Mouse (Mus musculus) gonadal fat pad, adult 2 months (tissue): ENCODE data around the gene Ippk. TPM values are rescaled to one million over a fixed set of nuclear protein-coding genes. Genes with fewer than 3 reads are reported as not detected.

ENCODE experiments used
- DNase-seq: peaks from one replicate; pipeline ENCODE4 v3.0.0-alpha.2; 2012; ENCODE audit warnings: low read depth
- polyA plus RNA-seq: library from polyadenylated mRNA; depleted of rRNA; stranded (reverse); fragments of >200 nt; gene quantifications from 2 replicates; pipeline ENCODE4 v1.2.3, GENCODE M21; 2012; rRNA removed

Ippk gene
- polyA plus RNA-seq, result 11.0 and 13.2 TPM in 2 replicates

GRCm38 (mm10) chr13:49420754-49421605 lies at the start of gene Ippk:
Gene Ippk (plus strand): TSS chr13:49421249.
- peak; percentile 66 for DNase-seq

GRCm38 (mm10) chr13:49371428-49371899 lies 49.6 kb upstream of the Ippk start:
- DNase-seq, result no peak

GRCm38 (mm10) chr13:49372370-49373060 lies 48.5 kb upstream of the Ippk start:
- DNase-seq, result no peak

GRCm38 (mm10) chr13:49374304-49374703 lies 46.7 kb upstream of the Ippk start:
- DNase-seq, result no peak

GRCm38 (mm10) chr13:49374730-49375129 lies 46.3 kb upstream of the Ippk start:
- no peak for DNase-seq

GRCm38 (mm10) chr13:49377608-49378007 lies 43.4 kb upstream of the Ippk start:
- no peak for DNase-seq

- no peak for DNase-seq
Observed at GRCm38 (mm10) chr13:49379301-49379700, 41.7 kb upstream of the Ippk start.

GRCm38 (mm10) chr13:49381230-49381629 lies 39.8 kb upstream of the Ippk start:
- DNase-seq, result no peak

GRCm38 (mm10) chr13:49382997-49383396 lies 38.1 kb upstream of the Ippk start:
- no peak for DNase-seq

- DNase-seq, result no peak
Observed at GRCm38 (mm10) chr13:49384751-49385463, 36.1 kb upstream of the Ippk start.

- DNase-seq, result no peak
Observed at GRCm38 (mm10) chr13:49391374-49391773, 29.7 kb upstream of the Ippk start.

- DNase-seq, result no peak
Observed at GRCm38 (mm10) chr13:49393579-49393978, 27.5 kb upstream of the Ippk start.

GRCm38 (mm10) chr13:49394886-49395447 lies 26.1 kb upstream of the Ippk start:
- DNase-seq, result no peak

GRCm38 (mm10) chr13:49396798-49397197 lies 24.3 kb upstream of the Ippk start:
- DNase-seq, result no peak

GRCm38 (mm10) chr13:49398191-49398590 lies 22.9 kb upstream of the Ippk start:
- DNase-seq, result no peak

- no peak for DNase-seq
Observed at GRCm38 (mm10) chr13:49400139-49400538, 20.9 kb upstream of the Ippk start.

- no peak for DNase-seq
Observed at GRCm38 (mm10) chr13:49402628-49403027, 18.4 kb upstream of the Ippk start.

- DNase-seq, result no peak
Observed at GRCm38 (mm10) chr13:49407795-49408194, 13.3 kb upstream of the Ippk start.

GRCm38 (mm10) chr13:49421606-49421917 lies 513 bp downstream of the Ippk start:
- DNase-seq, result no peak

- no peak for DNase-seq
Observed at GRCm38 (mm10) chr13:49421959-49422358, 910 bp downstream of the Ippk start.

GRCm38 (mm10) chr13:49426736-49427135 lies 5.7 kb downstream of the Ippk start:
- DNase-seq, result no peak

GRCm38 (mm10) chr13:49428042-49428675 lies 7.1 kb downstream of the Ippk start:
- no peak for DNase-seq
